Mouse (Mus musculus): ENCODE results near the gene Adgrl3. TPM values are rescaled to one million over a fixed set of nuclear protein-coding genes. Genes with fewer than 3 reads are reported as not detected.

The Adgrl3 gene
- total RNA-seq, 2 experiments from 2014 or later: not detected

DNA sequence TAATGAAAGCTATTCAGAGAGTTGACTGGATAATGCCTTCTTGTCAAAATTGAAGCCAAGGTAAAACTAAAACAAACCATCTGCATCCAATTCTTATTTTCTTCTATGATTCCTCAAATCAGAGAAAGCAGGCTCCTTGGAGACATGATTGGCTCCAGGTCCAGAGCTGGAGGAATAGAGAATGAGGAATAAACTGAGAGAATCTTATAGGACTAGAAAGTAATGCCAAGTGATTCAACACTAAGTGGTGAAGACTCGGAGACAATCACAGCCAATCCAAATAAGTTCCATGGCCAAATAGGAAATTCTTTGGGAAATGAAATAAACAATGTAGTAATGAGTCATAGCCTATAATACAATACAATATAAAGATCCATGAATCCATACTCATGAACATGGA, 585.7 kb downstream of the Adgrl3 start:
- ATAC-seq (replicated peaks; ENCODE audit: low FRiP score, low TSS enrichment, poor library complexity, severe bottlenecking): no peak

DNA sequence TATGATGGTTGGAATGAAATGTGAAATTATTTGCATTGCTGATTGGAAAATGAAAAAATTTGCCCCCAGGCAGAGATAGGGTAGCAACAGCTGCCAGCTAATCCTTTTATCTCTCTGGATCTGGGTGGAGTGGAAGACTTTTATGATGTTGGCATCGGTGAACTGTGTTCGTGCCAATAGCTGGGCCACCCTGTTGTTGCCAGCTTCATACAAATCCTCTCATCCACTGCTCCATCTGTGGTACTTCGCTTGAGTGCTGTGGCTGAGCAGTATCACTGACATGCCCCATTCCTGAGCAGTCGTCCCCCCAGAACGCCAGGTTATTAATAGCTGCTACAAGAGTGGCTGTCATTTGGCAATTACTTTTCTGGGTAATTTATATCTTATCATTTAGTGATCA, 590.3 kb downstream of the Adgrl3 start:
- no peak for ATAC-seq (replicated peaks; ENCODE audit: low FRiP score, low TSS enrichment, poor library complexity, severe bottlenecking)

DNA sequence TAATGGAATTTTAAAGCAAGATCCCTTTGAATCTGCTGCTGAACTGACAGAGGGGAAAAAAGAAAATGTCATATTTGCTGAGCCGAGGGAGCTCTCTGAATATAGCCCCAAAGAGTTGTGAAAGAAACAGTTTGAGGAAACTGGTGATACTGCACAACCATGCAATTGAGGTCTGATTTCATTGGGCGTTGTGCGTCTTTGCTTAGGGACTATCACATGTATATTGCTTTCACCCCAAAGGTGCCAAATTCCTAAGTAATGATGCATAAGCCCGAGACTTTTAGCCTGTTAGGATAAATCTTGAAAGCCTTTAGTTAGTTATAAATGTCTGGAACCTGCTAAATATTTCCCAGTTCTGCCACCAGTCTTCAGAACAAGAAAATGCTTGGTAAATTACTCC, 594.7 kb downstream of the Adgrl3 start:
- no peak for ATAC-seq (replicated peaks; ENCODE audit: low FRiP score, low TSS enrichment, poor library complexity, severe bottlenecking)

DNA sequence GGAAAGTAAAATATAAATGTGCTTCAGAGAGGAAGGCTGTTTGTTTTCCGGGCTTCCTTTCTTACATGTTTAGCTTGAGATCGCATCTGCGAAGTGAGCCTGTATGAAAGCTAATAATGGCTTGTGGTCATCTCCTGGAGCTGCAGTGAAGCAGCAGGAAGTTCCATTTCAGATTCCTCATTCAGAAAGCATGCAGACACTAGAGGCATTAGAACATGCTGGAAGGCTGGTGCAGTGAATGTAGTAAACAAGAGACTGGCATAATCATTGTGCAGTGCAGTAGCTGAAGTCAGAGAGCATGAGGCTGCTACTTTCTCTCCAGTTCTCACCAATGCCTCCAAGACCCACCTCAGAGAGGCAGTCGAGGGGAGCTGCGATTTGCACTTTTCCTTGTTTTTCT, 601.2 kb downstream of the Adgrl3 start:
- no peak for ATAC-seq (replicated peaks; ENCODE audit: low FRiP score, low TSS enrichment, poor library complexity, severe bottlenecking)

DNA sequence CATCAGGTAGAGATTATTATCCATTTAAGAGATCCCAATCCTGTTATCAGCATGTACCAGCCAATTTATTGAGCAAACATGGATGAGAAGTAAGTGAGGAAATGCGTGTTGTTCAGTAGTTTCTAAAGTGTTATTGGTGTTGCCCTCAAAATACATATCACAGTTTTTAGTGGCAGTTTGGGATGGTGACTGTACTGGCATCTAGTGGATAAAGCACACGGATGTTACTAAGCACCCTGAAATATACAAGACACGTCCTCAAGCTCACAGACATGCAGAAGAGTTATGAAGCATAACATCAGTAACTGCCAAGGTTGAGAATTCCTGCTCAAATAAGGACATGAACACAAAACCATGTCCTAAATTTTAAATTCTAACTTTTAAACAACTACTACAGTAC, 601.8 kb downstream of the Adgrl3 start:
- no peak for ATAC-seq (replicated peaks; ENCODE audit: low FRiP score, low TSS enrichment, poor library complexity, severe bottlenecking)

DNA sequence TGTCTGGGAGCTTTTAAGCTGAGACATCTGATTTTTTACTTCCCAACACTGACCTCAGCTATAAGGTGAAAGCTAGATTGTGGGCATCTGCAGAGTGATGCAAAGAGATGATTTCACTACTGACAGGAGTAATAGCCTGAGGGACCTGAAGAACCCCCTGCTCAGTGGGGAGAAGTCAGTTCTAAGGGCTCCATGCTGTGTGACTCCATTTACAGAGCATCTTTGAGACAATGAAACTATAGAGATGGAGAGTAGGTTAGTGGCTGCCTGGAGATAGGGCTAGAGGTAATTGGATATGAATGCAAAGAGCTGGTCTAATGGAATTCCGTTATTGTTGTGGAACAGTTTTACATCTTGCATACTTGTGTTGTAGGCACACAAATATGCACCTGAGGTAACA, 603.9 kb downstream of the Adgrl3 start:
- no peak for ATAC-seq (replicated peaks; ENCODE audit: low FRiP score, low TSS enrichment, poor library complexity, severe bottlenecking)

DNA sequence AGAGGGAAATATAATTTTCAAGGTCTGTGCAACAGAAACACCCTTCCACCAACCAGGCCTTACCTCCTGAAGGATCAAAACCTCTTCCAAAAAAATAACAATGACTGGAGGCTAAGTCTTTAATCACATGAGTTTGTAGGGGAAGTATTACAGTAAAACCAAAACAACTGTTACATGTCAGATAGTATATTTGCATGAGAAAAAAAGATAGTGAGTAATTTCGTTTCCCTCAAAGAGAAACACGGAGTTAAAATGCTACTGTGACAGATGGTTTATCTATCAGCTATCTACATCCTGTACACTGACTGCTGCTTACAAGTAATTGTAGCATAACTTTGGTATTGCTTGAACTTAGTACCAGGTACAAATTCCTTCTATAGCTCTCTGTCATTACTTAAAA, 616.2 kb downstream of the Adgrl3 start:
- ATAC-seq (replicated peaks; ENCODE audit: low FRiP score, low TSS enrichment, poor library complexity, severe bottlenecking): no peak

DNA sequence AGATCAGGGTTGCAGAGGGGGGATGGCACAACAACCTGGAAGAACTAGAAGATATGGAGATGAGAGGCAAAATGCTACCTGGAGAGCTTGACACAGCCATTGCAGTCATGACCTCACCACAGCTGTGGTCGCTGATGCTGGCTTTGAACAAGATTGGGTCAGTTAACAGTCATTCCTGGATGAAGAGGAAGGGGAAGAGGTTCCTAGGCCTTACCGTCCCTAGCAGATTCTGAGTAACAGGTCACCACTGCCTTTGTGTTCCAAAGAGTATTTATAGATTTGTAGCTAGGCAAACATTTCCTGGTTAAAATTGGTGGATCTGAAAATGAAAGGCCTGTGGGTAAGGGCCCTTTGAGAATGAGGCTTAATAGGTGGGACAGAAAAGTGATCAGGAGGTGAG, 618.5 kb downstream of the Adgrl3 start:
- ATAC-seq (replicated peaks; ENCODE audit: low FRiP score, low TSS enrichment, poor library complexity, severe bottlenecking): no peak

DNA sequence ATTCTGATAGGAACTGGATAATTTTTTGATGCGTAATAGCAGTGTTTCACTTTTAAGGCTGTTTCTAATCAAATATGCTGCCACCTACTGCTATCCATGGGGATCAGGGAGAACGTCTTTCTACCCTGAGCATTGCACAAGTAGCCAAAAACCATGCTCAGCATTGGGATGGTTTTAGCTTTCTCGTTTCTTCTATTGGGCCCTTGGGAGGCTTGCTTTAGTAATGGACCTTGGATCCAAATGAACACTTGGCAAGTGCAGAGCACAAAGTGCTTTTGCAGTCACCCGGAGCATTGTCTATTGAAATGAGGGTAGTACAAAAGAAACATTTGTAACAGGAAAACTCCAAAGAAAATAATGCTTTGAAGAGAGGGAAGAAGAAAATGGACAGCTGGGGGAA, 620.2 kb downstream of the Adgrl3 start:
- no peak for ATAC-seq (replicated peaks; ENCODE audit: low FRiP score, low TSS enrichment, poor library complexity, severe bottlenecking)

DNA sequence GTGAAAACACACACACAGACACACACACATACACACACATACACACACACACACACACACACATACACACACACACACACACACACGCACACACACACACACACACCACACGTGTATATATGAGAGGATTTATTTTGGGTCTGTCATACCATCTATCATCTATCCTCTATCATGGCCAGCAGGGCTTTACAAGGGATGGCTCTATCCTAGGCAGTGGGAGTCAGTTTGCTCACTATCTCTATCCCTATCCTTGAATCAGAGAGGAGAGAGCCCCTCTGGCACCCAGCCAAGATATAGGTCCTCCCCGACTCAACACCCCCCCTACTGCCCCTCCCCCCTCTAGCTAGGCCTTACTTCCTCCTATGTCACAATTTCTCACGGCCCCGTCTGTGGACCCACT, 625.6 kb downstream of the Adgrl3 start:
- ATAC-seq (replicated peaks; ENCODE audit: low FRiP score, low TSS enrichment, poor library complexity, severe bottlenecking): no peak

DNA sequence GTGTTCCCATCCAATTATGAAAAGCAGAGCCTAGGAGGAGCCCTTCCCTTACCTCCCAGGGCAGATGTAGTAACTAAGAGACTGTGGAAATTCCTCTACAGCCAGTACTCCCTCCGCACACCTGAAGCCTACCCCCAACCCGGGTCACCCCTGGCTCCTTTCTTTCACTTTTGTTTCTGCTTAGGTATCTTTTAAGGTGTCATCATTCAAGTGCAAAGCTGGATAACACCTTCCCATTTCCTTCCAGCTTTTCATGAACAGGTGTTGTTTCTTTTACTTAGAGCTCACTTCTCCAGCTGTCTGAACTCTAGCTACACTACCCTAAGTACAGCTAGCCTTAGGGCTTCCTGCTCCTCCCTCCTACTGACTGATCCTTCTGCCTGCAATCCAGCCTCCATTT, 634.0 kb downstream of the Adgrl3 start:
- no peak for ATAC-seq (replicated peaks; ENCODE audit: low FRiP score, low TSS enrichment, poor library complexity, severe bottlenecking)

DNA sequence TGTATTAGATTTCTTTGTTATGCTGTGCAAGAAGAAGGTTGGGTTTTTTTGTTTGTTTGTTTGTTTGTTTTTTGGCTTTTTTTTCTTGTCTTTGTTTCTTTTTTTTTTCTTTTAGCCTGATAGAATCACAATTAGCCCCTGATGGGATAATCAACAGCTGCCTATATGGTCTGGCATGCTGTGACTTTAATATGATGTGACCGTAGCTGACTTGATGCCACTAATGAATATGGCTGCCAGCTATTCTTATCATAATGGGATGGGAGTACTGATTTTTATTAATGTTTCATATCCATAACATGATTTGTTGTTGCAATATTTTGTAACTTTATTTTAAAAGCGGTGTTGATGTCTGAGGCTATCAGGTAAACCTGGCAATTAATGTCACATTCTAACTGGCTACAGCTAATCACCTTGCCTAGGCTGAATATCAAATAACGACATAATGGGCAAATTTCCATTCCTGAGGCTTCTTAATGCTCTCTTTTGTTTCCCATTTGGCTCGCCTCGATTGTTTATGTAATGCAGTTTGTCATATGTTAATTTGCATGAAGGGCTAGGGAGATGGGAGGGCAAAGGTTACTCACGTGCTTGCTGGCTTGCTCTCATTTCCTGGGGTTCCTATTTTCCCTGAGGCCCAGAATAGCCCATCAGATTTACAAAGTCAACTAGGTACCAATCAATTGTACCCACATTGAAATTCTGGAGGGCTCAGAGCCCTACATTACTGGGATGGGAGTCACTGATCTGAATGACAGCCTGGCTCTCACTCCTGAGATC, 641.9 kb downstream of the Adgrl3 start:
- ATAC-seq (replicated peaks; ENCODE audit: low FRiP score, low TSS enrichment, poor library complexity, severe bottlenecking): no peak

DNA sequence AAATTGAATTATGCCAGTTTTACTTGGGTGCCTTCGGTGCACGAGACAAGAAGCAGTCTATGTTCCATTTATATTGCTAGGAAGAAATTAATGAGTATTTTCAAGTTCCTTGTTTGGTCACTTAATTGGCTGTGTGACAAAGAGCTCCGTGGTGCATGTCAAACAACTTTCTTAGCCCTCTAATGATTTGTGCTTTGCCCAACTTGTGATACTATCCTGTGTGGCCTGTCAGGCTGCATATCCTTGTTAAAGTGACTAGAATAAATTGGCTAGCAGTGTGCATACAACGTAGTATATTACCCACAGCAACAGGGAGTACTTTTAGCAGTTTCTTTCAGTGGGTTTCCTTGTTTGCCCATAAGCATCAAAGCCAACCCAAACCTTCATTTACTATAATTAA, 651.1 kb downstream of the Adgrl3 start:
- ATAC-seq (replicated peaks; ENCODE audit: low FRiP score, low TSS enrichment, poor library complexity, severe bottlenecking): no peak

DNA sequence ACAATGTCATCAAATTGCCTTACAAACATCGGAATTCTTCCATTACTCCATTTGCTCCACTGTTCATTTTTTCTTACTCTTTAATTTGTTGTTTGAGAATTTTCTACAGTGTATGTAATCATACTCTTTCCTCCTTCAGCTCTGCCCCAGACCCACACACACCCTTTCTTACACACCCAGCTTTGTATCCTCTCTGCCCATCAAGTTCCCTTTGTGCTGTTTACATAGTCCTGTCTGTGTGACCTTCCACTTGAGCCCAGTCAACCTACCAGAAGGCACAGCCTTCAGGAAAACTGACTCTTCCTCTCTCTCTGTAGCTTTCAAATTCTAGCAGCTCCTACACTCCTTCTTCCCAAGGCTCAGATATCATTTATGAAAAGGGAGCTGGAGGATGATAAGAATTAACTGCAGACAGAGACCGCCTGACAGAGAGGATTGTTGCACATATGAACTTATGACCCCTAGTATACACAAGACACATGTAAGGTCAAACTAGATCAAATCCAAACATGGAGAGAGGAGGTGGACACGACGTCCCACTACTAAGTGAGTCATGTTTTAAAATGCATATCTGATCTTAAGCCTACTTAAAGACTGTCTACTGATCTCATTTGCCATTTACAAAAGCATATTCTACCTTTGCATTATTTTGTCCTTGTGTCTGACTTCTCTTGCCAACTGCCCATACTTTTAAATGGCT, 654.5 kb downstream of the Adgrl3 start:
- no peak for ATAC-seq (replicated peaks; ENCODE audit: low FRiP score, low TSS enrichment, poor library complexity, severe bottlenecking)

DNA sequence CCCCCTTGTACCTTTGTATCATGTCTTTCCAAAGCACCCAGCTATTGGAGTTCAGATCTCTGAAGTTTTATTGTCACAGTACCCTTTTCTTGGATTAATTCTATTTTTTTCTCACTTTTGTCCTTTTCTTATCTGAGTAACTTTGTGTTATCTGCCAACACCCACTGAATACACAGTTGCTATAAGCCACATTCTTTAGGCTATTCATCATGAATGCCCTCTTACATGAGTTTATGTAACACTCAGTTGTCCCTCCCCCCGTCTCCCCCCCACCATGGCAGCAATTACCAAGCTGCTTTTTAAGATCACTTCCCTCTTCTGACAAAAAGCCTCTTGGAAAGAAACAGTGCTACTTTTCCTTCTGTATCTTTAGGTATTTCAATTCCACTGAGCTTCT, 655.0 kb downstream of the Adgrl3 start:
- ATAC-seq (replicated peaks; ENCODE audit: low FRiP score, low TSS enrichment, poor library complexity, severe bottlenecking): no peak

DNA sequence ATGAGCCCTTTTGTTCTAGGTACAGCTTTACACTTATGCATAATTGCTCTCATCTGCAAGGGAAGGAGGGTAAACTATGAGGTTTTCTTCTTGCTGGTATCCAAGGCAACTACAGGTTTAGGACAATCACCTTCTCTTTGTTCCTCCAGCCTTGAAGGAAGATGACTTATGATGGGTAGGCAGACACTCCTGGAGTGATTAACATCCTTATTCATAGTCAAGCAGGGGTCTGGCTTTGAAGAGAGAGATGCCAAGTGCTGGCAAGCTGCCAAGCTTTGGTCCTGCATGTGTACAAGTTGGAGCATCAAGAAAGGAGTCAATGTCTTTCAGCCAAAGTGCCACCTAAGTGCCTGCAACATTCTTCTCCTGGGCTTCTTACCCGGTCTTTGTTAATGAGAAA, 657.0 kb downstream of the Adgrl3 start:
- ATAC-seq (replicated peaks; ENCODE audit: low FRiP score, low TSS enrichment, poor library complexity, severe bottlenecking): no peak

DNA sequence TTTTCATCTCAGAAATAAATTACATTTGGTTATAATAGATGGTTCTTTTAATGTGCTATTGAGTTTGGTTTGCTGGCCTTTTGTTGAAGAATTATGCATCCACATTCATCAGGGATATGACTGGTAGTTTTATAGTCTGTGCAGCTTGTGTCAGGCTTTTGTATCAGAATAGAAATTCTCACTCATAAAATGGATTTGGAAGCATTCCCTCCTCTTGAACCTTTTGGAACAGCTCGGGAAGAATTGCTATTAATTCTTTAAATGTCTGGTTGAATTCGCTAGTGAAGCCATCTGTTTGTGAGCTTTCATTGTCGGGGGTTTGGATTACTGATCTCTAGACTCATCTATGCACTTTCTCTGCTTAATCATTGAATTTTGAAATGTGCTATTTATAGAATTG, 666.3 kb downstream of the Adgrl3 start:
- ATAC-seq (replicated peaks; ENCODE audit: low FRiP score, low TSS enrichment, poor library complexity, severe bottlenecking): no peak

DNA sequence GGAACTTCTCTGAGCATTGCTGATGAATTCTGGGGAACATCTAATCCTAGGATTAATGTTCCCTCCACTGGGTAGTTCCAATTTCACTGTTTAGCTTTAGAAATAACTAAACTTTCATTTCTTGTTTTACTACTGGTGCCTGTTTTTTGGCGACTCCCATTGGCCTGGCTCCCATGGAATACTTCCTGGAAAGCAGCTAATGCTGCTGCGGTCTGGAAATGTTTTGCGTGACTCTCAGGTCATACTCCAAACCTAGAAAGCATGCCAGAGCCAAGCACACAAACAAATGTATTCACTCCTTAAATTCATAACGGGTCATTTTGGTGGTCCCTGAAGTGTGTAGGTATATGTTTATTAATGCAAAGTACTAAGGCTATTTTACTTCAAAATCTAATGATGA, 666.9 kb downstream of the Adgrl3 start:
- no peak for ATAC-seq (replicated peaks; ENCODE audit: low FRiP score, low TSS enrichment, poor library complexity, severe bottlenecking)

DNA sequence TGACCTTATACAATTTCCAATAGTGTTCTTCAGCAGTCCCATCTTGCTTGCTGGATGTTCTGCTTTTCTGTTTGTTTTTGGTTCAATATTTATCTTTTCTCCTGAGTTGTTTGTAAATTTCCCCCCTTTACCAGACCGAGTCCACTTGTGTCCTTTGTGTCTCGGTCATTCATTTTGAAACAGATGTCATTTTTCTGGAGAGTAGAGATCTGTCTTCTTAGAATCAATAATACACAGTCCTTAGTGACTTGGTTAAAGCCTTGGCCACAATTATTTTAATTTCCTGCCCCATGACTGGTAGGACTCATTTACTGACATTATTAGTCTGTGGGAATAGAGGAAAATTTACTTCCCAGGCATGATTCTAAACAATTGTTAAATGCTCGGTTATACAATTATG, 709.7 kb downstream of the Adgrl3 start:
- no peak for ATAC-seq (replicated peaks; ENCODE audit: low FRiP score, low TSS enrichment, poor library complexity, severe bottlenecking)

DNA sequence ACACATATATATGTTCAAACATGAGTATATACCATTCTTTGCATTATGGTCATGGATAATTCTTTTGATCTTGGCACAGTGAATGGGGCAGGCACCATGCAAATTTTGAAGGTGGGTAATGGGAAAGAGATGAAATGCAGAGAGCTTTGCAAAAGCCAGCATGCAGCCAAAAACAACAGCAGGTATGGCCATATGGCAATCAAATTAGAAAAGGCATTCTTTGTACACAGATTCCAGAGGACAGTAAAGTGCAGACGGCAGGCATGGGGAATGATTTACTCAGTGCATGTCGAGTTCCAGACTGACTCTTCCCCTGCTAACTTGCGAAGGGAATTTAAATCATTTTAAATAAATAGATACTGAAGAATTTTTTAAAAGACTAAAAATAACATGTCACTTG, 716.1 kb downstream of the Adgrl3 start:
- no peak for ATAC-seq (replicated peaks; ENCODE audit: low FRiP score, low TSS enrichment, poor library complexity, severe bottlenecking)

DNA sequence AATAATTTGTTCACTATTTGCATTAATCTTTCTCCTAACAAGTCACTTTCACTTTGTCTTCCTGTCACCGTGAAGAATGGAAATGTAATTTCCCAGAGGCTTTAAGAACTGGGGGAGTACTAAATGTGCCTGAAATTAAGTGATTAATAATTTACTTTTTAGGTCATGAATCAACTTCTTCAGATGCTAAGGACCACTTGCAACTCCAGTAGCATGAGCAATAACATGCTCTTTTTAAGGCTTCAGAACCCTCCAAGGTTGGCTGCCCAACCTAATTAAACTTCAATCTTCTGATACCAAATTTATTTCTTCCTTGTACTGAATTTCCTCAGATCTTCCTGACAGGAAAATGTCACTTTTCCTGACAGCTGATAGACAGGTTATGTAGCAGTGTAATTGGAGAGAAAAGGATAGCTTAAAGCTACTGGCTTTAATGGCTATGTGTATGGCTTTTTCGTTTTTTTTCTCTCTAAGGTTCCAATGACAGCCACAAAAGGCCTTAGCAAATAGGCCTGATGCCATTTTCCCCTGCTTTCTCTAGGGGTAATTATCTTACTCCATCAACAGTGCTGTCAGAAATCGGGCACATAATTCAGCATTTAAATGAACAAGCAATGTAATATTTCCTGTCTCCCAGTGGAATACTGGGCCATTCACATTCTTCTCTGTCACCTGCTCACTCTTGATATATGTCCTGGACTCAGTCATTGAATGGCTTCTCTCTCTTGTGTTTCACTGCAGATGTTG, 718.5 kb downstream of the Adgrl3 start:
- ATAC-seq (replicated peaks; ENCODE audit: low FRiP score, low TSS enrichment, poor library complexity, severe bottlenecking): no peak

Data from megakaryocyte-erythroid progenitor cell, adult 5-6 weeks (primary cell).